Mouse (Mus musculus): ENCODE data around the gene Tnk2. TPM values are rescaled to one million over a fixed set of nuclear protein-coding genes. Genes with fewer than 3 reads are reported as not detected.

The Tnk2 gene
- 18.7 TPM for polyA plus RNA-seq (2017; shearing (Covaris generic))

GRCm38 (mm10) chr16:32643661-32644061 lies at the start of gene Tnk2:
Gene Tnk2 (plus strand): TSS chr16:32643874.

GRCm38 (mm10) chr16:32608712-32609400 lies 34.8 kb upstream of the Tnk2 start, which contains the start of gene Tfrc:
Gene Tfrc (plus strand): TSS chr16:32608920.

Other genes starting within 250 kb of the Tnk2 start
- gene Tm4sf19, start 243.4 kb upstream of the Tnk2 start, polyA plus RNA-seq (2017; shearing (Covaris generic)), result not detected
- gene Tctex1d2, start 224.2 kb upstream of the Tnk2 start, polyA plus RNA-seq (2017; shearing (Covaris generic)), result 4.2 TPM
- gene Pcyt1a, start 213.0 kb upstream of the Tnk2 start, polyA plus RNA-seq (2017; shearing (Covaris generic)), result 17.4 TPM
- gene Slc51a, start 156.0 kb upstream of the Tnk2 start, polyA plus RNA-seq (2017; shearing (Covaris generic)), result not detected
- not detected for gene Zdhhc19, start 147.6 kb upstream of the Tnk2 start, polyA plus RNA-seq (2017; shearing (Covaris generic))
- gene Tfrc, start 35.0 kb upstream of the Tnk2 start, polyA plus RNA-seq (2017; shearing (Covaris generic)), result 39.1 TPM
- 0.04 TPM for gene Muc4, start 92.0 kb downstream of the Tnk2 start, polyA plus RNA-seq (2017; shearing (Covaris generic))
- 0.50 TPM for gene Muc20, start 153.6 kb downstream of the Tnk2 start, polyA plus RNA-seq (2017; shearing (Covaris generic))
- gene Smbd1, start 166.6 kb downstream of the Tnk2 start, polyA plus RNA-seq (2017; shearing (Covaris generic)), result not detected
- 90.1 TPM for gene Fyttd1, start 233.6 kb downstream of the Tnk2 start, polyA plus RNA-seq (2017; shearing (Covaris generic))
- gene Rubcn, start 233.9 kb downstream of the Tnk2 start, polyA plus RNA-seq (2017; shearing (Covaris generic)), result 23.0 TPM